Mouse (Mus musculus) liver, embryonic 12.5 days (tissue): ENCODE measurements around the gene Maml2. TPM values are rescaled to one million over a fixed set of nuclear protein-coding genes. Genes with fewer than 3 reads are reported as not detected.

Experiments
- ATAC-seq: fragments of 200-750 bp; cut with Nextera tagmentation; 2 replicates; pipeline ENCODE4 v1.8.0; 2017; ENCODE audit warnings: moderate number of reproducible peaks, mild to moderate bottlenecking, moderate library complexity
- H3K27ac ChIP-seq: fragments of 300-500 bp; sonication (generic); 2 replicates; pipeline ENCODE4 v1.5.1; 2016; ENCODE audit warnings: mild to moderate bottlenecking
- H3K27me3 ChIP-seq: fragments of 300-500 bp; sonication (generic); replicated peaks from 2 replicates; pipeline ENCODE4 v1.6.1; 2016; ENCODE audit warnings: mild to moderate bottlenecking, moderate library complexity
- H3K36me3 ChIP-seq: fragments of 300-500 bp; sonication (generic); 2 replicates; pipeline ENCODE4 v1.6.1; 2016; ENCODE audit warnings: mild to moderate bottlenecking, moderate library complexity
- H3K4me1 ChIP-seq: fragments of 300-500 bp; sonication (generic); 2 replicates; pipeline ENCODE4 v1.6.1; 2016
- H3K4me2 ChIP-seq: fragments of 300-500 bp; sonication (generic); 2 replicates; pipeline ENCODE4 v1.6.1; 2016; ENCODE audit warnings: mild to moderate bottlenecking, moderate library complexity
- H3K4me3 ChIP-seq: fragments of 300-500 bp; sonication (generic); 2 replicates; pipeline ENCODE4 v1.5.1; 2016; ENCODE audit warnings: mild to moderate bottlenecking, moderate library complexity
- H3K9ac ChIP-seq: fragments of 300-500 bp; sonication (generic); 2 replicates; pipeline ENCODE4 v1.6.1; 2016; ENCODE audit warnings: mild to moderate bottlenecking, moderate library complexity
- H3K9me3 ChIP-seq: fragments of 300-500 bp; sonication (generic); replicated peaks from 2 replicates; pipeline ENCODE4 v1.6.1; 2016; ENCODE audit warnings: mild to moderate bottlenecking, moderate library complexity
- WGBS: fragments of 180-500 bp; shearing (Covaris S2); methylation state at CpG from one replicate; pipeline ENCODE4 v1.1.7; 2016; ENCODE audit not compliant: insufficient replicate concordance; 5-methylcytosine and 5-hydroxymethylcytosine counted together
- polyA plus RNA-seq: library from polyadenylated mRNA; unstranded; fragments of >200 nt; fragmentation: Nextera tagmentation; extraction: Ambion mirVana; gene quantifications from 2 replicates; pipeline ENCODE4 v1.2.1, GENCODE M21; 2016

Gene Maml2
- polyA plus RNA-seq, 1 experiment from 2014 or later: 1.7 TPM

DNA sequence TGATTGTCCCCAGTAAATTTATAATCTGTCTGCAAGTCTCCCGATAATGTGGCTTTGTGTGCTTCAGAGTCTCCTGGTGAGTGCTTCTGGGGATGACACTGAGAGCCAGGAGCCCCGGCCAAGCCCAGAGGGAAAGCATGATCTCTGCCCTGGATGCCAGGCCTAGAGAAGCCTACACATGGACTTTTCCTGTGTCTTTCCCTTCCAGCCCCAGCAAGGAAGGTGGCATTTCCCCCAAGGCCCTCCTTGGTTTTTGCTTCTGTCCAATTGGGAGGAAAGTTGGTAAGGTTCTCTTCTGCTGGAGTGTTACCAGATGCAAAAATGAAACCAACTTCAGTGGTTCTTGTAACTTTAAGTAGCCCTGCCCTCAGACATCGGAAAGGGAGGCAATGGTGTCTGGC is 2.3 kb downstream of the Maml2 start:
- 78% methylated on average over 3 of the region's 3 CpGs for WGBS
- Histone ChIP-seq H3K27me3 (no peaks in the 10 kb centered on the region), H3K9me3 (no peaks in the 10 kb centered on the region), H3K4me3 (no peak overlapping the region), H3K4me2 (no peak overlapping the region), H3K27ac (no peak overlapping the region), H3K4me1 (peaks cover 52% of the 10 kb centered on the region), H3K9ac (no peak overlapping the region), H3K36me3 (no peaks in the 10 kb centered on the region)
- no peak for ATAC-seq

DNA sequence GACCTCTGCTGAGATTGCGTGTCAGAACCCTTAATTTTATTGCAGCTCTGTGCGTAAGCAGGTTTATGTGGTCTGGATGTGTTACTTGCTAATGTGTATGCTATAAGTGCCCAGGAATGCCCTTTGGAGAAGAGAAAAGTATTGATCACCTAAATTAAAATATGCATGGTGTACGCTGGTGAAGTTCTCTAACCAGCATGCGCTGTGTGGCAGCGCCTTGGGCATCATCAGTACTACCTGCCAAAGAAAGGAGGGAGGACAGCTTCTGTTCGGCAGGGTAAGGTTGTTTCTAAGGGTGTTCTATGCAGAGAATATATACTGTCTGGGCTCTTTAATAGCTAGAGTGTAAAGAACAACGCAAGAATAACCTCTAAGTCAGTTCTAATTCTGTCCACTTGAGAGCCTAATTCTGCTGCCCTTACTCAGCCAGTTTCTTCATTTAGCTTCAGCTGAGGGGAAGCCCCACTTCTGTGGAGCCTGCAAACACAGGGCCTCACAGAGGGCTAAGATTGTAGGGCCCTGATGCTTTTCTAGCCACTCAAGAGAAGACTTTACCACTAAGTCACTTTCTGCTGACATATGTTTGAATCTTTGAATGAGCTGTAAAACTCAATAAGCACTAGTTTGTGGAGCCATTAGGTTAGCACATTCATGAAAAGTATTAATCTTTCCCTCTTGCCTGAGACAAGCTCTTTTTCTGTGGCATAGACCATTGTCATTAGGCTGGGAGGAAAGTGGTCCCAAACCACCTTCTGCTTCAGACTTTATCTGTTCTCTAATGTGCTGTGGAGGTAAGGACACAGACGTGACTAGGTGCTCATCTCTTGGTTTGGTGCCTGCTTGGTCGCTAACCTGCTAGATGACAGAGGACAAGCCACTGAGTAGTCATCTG is 3.4 kb downstream of the Maml2 start:
- no peaks in the 10 kb centered on the region for H3K27me3 ChIP-seq
- no peak overlapping the region for H3K27ac ChIP-seq
- no peaks in the 10 kb centered on the region for H3K9me3 ChIP-seq
- no peak overlapping the region for H3K9ac ChIP-seq
- H3K4me1 ChIP-seq: peaks cover 50% of the 10 kb centered on the region
- H3K4me3 ChIP-seq: no peak overlapping the region
- H3K4me2 ChIP-seq: no peak overlapping the region
- WGBS: 74% methylated on average over 9 of the region's 9 CpGs
- ATAC-seq: no peak
- H3K36me3 ChIP-seq: no peaks in the 10 kb centered on the region

DNA sequence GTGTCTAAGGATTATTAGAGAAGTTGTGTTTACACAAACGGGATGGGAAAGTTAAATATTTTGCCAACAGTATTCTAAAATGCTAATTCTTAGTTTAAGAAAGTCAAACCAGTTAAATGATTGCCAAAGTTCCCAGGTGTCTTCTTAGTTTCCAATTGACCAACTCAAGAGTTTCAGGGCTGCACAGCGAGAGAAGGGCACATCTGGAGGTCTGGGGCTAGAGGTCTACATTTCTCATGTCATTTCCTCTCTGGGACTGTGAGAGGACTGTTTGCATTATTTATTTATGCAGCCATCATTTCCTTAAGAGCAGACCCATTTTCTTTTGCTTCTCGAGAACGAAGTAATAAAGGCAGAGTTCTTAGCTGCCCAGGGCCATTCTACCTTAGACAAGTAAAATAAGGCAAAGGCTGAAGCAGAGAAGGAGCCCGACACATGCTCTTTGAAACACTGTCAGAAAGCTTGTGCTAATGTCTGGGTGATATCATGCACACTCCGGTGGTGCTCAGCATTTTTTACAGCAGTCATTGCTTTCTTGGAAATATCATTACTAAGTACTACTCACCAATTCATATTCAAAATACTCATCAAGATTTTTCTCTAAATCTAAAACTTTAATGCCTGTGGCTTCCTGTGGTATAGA is 4.5 kb downstream of the Maml2 start:
- no peaks in the 10 kb centered on the region for H3K36me3 ChIP-seq

DNA sequence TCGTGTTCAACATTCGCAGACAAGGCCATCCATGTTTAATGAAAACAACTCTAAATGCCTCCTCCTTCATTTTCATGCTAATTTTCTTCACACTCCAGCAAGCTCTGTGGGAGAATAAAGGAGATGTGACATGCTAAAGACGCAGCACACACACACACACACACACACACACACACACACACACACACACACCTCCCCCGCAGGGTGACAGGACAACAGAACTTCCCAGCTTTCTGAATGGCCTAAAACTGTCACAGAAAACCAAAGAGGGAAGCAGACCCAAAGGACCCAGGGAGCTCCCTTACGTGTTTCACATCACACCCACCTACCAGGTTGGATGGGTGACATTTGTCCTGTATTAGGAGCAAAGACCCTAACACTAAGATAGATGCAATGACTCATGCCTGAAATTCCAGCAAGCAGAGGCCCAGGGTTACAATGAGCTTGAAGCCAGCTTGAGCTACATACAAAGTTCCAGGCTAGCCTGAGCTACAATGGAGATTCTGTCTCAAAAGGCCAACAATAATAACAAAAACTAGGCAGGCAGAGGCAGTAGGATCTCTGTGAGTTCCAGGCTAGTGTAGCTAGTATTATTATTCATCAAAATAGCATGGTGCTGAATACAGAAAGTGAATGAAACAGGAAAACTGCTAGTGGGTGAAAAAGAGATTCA is 5.5 kb downstream of the Maml2 start:
- Histone ChIP-seq H3K36me3 (no peaks in the 10 kb centered on the region), H3K4me3 (no peak overlapping the region), H3K9ac (no peak overlapping the region), H3K4me2 (no peak overlapping the region), H3K27me3 (no peaks in the 10 kb centered on the region), H3K9me3 (no peaks in the 10 kb centered on the region), H3K27ac (no peak overlapping the region), H3K4me1 (peaks cover 36% of the 10 kb centered on the region)
- WGBS: 73% methylated on average over 5 of the region's 5 CpGs
- ATAC-seq: no peak

More for the DNA sequence above, 4.5 kb downstream of the Maml2 start:
- Histone ChIP-seq H3K27me3 (no peaks in the 10 kb centered on the region), H3K9me3 (no peaks in the 10 kb centered on the region), H3K4me2 (no peak overlapping the region), H3K9ac (no peak overlapping the region), H3K4me1 (peaks cover 45% of the 10 kb centered on the region), H3K27ac (no peak overlapping the region), H3K4me3 (no peak overlapping the region)
- ATAC-seq: no peak
- WGBS: 60% methylated on average over 6 of the region's 6 CpGs

DNA sequence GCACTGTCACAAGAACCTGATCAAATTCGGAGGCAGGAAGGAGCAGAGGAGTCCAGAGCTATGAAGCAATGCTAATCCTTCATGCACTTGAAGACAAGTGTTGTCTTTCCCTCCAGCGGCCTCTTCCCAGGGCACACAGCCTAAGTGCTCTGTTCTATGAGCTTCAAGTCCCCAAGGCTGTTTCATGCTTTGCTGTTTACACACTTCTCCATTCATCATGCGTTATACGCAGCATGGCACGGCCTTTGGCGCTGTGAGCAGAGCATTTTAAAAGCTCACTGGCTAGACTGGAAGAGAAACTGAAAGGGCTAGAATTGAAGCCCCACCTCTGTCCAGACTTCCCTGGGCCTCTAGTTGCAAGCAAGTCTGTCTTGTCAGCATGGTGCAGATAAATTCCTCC is 6.2 kb downstream of the Maml2 start:
- no peak overlapping the region for H3K4me3 ChIP-seq
- H3K4me1 ChIP-seq: peaks cover 28% of the 10 kb centered on the region
- H3K27me3 ChIP-seq: no peaks in the 10 kb centered on the region
- H3K36me3 ChIP-seq: no peaks in the 10 kb centered on the region
- H3K4me2 ChIP-seq: no peak overlapping the region
- no peak overlapping the region for H3K27ac ChIP-seq
- H3K9ac ChIP-seq: no peak overlapping the region
- ATAC-seq: no peak
- 73% methylated on average over 6 of the region's 6 CpGs for WGBS
- no peaks in the 10 kb centered on the region for H3K9me3 ChIP-seq

DNA sequence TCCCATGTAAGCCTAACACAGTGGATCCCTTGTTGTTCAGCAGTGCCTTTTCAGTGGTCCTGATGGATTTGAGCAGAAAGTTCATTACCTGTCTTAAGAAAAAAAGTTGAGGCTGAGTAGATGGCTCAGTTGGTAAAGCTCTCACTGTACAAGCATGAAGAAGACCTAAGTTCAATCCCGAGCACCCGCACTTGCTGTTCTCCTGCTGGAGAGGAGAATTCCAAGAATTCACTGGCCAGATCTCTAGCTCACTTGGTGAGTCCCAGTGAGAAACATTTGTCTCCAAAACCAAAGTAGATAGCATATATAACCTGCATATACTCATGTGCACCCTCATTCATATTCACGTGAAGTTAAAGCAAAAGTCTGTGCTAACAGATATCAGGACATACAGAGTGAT is 8.7 kb downstream of the Maml2 start:
- Histone ChIP-seq H3K4me3 (no peak overlapping the region), H3K36me3 (no peaks in the 10 kb centered on the region), H3K27me3 (no peaks in the 10 kb centered on the region), H3K9me3 (no peaks in the 10 kb centered on the region), H3K27ac (no peak overlapping the region), H3K9ac (no peak overlapping the region), H3K4me2 (no peak overlapping the region), H3K4me1 (peaks cover 28% of the 10 kb centered on the region)
- no peak for ATAC-seq
- WGBS: 85% methylated on average over 3 of the region's 3 CpGs

DNA sequence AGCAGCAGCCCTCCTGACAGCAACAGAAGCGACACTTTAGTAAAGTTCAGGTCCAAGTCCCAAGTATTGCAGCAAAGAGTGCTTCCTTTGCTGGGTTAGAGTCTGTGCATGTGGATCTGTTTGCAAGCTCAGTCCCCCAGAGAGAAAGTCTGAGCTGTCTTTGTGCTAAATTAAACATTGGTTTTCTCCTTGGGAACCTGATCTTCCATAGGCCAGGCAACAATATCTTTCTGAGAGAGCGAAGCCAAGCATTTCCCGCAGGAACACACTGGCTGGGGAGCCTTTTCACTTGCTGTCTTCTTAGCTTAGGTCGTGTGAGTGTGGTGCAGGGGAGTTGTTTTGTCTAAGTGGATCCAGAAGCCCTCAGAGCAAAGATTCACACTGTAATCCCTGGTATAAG is 9.5 kb downstream of the Maml2 start:
- Histone ChIP-seq H3K9me3 (no peaks in the 10 kb centered on the region), H3K4me3 (no peak overlapping the region), H3K9ac (no peak overlapping the region), H3K4me2 (no peak overlapping the region), H3K4me1 (peaks cover 23% of the 10 kb centered on the region), H3K27ac (no peak overlapping the region), H3K36me3 (no peaks in the 10 kb centered on the region), H3K27me3 (no peaks in the 10 kb centered on the region)
- ATAC-seq: no peak
- WGBS: 62% methylated on average over 4 of the region's 4 CpGs

DNA sequence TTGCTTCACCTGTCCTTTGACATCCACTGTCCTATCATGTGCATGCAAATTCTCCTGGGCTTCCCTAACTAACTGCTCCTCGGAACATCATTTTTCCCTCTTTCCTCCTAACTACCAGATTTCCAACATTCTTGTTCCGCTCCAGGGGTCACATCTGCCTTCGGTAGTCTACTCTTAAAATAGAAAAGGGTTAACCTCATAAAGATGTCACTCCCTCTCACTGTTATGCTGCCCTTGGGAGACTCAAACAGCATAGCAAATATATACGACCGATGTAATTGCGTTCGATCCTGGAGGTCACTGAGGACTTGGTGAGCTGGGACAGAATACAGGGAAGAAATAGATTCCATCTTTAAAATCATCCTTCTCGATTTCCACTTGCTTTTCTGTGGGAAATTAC is 11.0 kb downstream of the Maml2 start:
- Histone ChIP-seq H3K36me3 (no peaks in the 10 kb centered on the region), H3K9me3 (no peaks in the 10 kb centered on the region), H3K4me1 (peaks cover 15% of the 10 kb centered on the region), H3K27ac (no peak overlapping the region), H3K9ac (no peak overlapping the region), H3K4me3 (no peak overlapping the region), H3K27me3 (no peaks in the 10 kb centered on the region), H3K4me2 (no peak overlapping the region)
- no peak for ATAC-seq
- 80% methylated on average over 8 of the region's 8 CpGs for WGBS

DNA sequence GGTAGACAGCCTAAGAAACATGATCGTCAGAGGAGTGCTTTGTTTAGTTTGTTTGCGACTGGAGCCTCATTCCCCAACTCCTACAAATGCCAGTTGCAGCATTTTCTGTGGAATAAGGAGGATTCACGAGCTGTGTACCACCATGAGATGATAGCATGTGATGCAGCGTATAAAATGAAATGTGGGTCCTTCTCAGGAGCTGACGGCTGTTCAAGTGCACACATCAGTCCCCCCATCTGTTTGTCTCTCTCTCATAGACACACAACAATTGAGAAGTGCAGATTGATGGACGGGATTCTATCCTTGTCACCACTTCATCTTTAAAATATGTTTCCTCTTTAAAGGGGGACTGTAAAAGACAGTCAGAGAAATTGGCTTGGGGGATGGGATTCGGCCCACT is 12.1 kb downstream of the Maml2 start:
- H3K27ac ChIP-seq: no peak overlapping the region
- no peak overlapping the region for H3K4me2 ChIP-seq
- WGBS: 54% methylated on average over 7 of the region's 7 CpGs
- H3K9me3 ChIP-seq: no peaks in the 10 kb centered on the region
- H3K9ac ChIP-seq: no peak overlapping the region
- no peaks in the 10 kb centered on the region for H3K27me3 ChIP-seq
- no peak for ATAC-seq
- peaks cover 10% of the 10 kb centered on the region; the same call in 1 of the 2 replicates for H3K4me1 ChIP-seq
- no peaks in the 10 kb centered on the region for H3K36me3 ChIP-seq
- no peak overlapping the region for H3K4me3 ChIP-seq

DNA sequence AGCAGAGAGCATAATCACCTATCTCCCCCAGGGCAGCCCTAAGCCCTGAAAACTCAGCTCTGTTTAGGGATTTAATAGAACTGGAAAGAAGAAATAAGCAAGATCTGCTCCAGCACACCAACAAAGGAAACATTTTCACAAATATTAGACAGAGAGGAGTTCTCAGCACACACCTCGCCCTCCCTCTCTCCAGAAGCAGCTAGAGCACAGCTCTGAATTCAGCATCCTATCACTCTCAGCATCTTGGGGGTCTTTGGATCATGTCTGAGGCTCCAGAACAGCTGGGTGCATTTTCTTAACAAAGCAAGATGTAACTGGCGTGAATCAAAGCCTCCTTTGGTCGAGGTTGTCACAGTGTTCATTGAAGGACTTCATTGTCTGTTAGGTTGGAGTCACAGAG is 12.5 kb downstream of the Maml2 start:
- H3K4me3 ChIP-seq: no peak overlapping the region
- no peak for ATAC-seq
- no peaks in the 10 kb centered on the region for H3K27me3 ChIP-seq
- no peaks in the 10 kb centered on the region for H3K36me3 ChIP-seq
- no peaks in the 10 kb centered on the region for H3K9me3 ChIP-seq
- H3K4me2 ChIP-seq: no peak overlapping the region
- no peak overlapping the region for H3K9ac ChIP-seq
- WGBS: 58% methylated on average over 3 of the region's 3 CpGs
- H3K27ac ChIP-seq: no peak overlapping the region
- H3K4me1 ChIP-seq: peaks cover 10% of the 10 kb centered on the region; the same call in 1 of the 2 replicates

DNA sequence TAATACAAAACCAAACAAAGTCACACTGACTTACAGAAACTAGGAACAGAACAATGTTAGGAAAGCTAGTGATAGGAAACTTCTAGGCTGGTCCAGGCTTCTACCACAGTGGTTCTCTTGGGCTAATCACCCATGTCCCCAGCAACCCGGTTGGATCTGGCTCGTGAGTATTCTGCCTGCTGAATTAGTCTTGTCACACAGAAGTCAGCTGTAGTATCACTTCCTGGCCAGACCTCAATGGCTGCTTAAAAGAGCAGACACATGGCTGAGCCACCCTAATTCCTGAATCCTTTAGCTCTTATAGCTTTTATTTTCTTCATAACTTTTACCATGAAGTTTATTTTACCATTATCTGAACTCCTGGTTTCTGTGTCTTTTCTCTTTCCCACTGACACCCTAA is 13.3 kb downstream of the Maml2 start:
- WGBS: 16% methylated on average over 2 of the region's 2 CpGs
- peaks cover 10% of the 10 kb centered on the region; the same call in 1 of the 2 replicates for H3K4me1 ChIP-seq
- no peak for ATAC-seq

DNA sequence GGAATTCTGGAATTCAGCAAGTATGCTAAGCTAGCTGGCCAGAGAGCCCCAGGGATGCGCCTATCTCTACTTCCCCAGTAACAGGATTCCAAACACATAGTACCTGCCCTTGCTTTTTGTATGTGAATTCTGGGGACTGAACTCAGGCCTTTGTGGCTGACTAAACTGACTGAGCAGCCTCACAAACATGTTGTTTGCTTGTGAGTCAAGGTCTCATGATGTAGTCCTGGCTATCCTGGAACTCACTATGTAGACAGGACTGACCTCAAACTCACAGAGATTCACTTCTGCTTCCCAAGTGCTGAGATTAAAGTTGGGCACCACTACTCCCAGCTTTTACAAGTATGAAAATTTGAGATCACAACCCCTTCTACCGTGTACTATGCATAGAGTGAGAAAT is 16.2 kb downstream of the Maml2 start:
- no peak overlapping the region for H3K4me2 ChIP-seq
- no peak overlapping the region for H3K27ac ChIP-seq
- H3K4me1 ChIP-seq: peaks cover 10% of the 10 kb centered on the region; the same call in 1 of the 2 replicates
- no peak overlapping the region for H3K4me3 ChIP-seq
- 72% methylated on average over 2 of the region's 2 CpGs for WGBS
- no peaks in the 10 kb centered on the region for H3K9me3 ChIP-seq
- no peak overlapping the region for H3K9ac ChIP-seq
- no peaks in the 10 kb centered on the region for H3K36me3 ChIP-seq
- ATAC-seq: no peak
- no peaks in the 10 kb centered on the region for H3K27me3 ChIP-seq

More for the DNA sequence above, 13.3 kb downstream of the Maml2 start:
- no peak overlapping the region for H3K4me2 ChIP-seq
- H3K36me3 ChIP-seq: no peaks in the 10 kb centered on the region
- no peaks in the 10 kb centered on the region for H3K27me3 ChIP-seq
- H3K27ac ChIP-seq: no peak overlapping the region
- no peak overlapping the region for H3K4me3 ChIP-seq
- no peak overlapping the region for H3K9ac ChIP-seq
- no peaks in the 10 kb centered on the region for H3K9me3 ChIP-seq
